Mouse (Mus musculus) testis, adult 2 months (tissue): Measurements from ENCODE around the gene Parp16.

ENCODE experiments used
- CTCF ChIP-seq: fragments of 200-500 bp; IDR thresholded peaks from 2 replicates; pipeline ENCODE4 v1.5.1; 2012; ENCODE audit warnings: low read depth, mild to moderate bottlenecking, inconsistent platforms, low read length, moderate library complexity; ENCODE audit not compliant: control insufficient read depth, insufficient read depth, insufficient replicate concordance
- POLR2A ChIP-seq: fragments of 200-500 bp; IDR thresholded peaks from 2 replicates; pipeline ENCODE4 v1.6.1; 2012; ENCODE audit warnings: low read depth, mild to moderate bottlenecking, inconsistent platforms, low read length, moderate library complexity; ENCODE audit not compliant: control insufficient read depth

GRCm38 (mm10) chr9:65175939-65176871 is 18.9 kb upstream of the Parp16 start:
- no peak for TF ChIP-seq CTCF
- TF ChIP-seq POLR2A, result no peak
